Mouse (Mus musculus) yolk sac, embryonic 10.5 days (tissue): ENCODE results near the gene Pgpep1.

ENCODE experiments used
- DNase-seq: peaks from one replicate; pipeline ENCODE4 v3.0.0-alpha.2; 2017; ENCODE audit warnings: low spot score

Pgpep1 gene

GRCm38 (mm10) chr8:70660273-70660725 is at the start of gene Pgpep1:
Gene Pgpep1 (minus strand): TSS chr8:70660388.
- DNase-seq = peak; percentile 88

DNA sequence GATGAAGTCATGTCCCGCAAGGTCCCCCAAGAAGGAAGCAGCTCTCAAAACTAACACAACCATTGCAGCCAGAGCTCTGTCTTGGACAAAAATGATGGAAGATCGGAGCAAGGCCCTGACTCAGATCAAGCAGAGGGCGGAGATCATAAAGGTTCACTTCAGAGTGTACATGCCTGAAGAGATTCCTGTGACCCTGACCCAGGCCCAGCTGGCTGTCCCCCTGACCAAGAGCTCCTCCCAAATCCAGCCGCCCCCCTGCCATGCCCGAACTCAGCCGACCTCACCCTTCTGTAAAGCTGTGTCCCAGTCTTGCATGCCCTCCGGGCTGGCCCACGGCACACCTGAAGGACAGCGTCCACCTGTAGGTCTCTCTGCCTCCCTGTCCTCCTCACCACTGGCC is 49.6 kb upstream of the Pgpep1 start:
- DNase-seq = no peak

GRCm38 (mm10) chr8:70708281-70708680 is 48.1 kb upstream of the Pgpep1 start:
- DNase-seq = no peak

GRCm38 (mm10) chr8:70703287-70703686 is 43.1 kb upstream of the Pgpep1 start, which contains the start of gene Iqcn:
Gene Iqcn (plus strand): TSS chr8:70703457.
- DNase-seq = no peak

GRCm38 (mm10) chr8:70702842-70703182 is 42.6 kb upstream of the Pgpep1 start:
- no peak for DNase-seq

DNA sequence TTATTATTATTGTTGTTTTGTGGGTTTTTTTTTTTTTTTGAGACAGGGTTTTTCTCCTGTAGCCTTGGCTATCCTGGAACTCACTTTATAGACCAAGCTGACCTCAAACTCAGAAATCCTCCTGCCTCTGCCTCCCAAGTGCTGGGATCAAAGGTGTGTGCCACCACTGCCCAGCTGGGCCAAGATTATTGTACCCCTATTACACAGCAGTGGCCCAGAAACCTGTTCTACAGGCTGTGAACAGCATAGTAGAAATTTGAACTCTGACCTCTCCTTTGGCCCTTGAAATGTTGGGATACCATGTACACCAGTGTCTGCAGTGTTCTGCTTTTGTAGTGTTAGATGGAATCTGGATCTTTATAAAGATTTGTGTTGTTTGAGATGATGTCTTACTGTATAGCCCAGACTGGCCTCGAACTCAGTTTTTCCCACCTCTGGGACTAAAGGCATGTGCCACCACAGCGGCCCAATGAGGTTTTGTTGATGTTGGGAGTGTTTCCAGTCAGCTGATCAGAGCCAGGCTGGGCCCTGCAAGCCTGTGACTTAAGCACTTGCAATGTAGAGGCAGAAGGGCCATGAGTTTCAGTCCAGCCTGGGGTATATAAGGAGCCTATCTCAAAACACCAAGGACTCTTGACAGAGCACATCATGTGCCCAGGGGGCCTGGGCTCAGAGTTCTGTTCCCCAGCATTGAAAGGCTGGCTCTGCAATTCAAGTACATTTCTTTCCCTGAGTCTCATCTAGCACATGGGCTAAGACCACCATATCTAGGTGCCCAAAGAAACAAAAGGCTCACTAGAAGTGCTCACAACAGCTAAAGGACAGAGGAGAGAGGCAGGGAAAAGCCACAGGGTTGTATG is 42.0 kb upstream of the Pgpep1 start:
- no peak for DNase-seq

GRCm38 (mm10) chr8:70701048-70701981 is 41.1 kb upstream of the Pgpep1 start:
- DNase-seq = no peak

DNA sequence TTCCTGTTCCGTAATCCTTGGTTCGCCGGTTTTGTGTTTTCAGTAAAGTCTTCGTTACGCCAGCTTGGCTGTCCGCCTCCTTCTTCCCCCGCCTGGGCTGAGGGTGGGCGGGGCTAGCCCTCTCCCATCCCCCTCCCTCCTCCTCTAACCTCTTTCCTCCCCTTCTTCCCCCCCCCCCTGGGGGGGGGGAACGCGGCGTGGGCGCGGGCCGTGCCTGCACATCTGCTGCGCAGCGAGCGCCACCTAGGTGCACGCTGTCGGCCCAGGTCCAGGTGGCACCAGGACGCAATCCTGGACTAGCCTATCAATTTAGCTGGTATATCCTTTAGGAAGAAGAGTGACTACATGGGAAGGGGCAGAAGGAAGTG is 40.4 kb upstream of the Pgpep1 start:
- DNase-seq = peak; percentile 93

DNA sequence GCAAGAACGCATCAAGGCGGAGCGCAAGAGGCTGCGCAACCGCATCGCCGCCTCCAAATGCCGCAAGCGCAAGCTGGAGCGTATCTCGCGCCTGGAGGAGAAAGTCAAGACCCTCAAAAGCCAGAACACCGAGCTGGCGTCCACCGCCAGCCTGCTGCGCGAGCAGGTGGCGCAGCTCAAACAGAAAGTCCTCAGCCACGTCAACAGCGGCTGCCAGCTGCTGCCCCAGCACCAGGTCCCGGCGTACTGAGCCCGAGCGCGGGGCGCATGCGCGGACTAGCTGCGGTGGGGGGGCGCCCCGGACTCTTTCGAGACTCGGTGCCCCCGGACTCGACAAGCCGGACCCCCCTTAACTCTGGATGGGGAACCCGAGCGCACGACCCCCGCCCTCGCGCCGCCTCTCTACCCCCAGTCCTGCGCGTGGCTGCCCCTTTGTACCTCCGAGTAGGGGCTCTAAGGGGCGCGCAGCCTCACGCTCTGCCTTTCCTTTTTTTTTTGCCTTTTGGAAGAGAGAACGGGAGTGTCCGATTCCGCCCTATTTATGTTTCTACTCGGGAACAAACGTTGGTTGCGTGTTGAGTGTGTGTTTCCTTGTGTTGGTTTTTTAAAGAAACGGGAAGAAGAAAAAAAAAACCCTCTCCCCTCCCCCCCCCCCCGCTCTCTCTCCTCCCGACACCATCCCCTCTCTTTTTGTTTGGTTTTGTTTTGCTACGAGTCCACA is 39.8 kb upstream of the Pgpep1 start:
- peak; percentile 79 for DNase-seq

GRCm38 (mm10) chr8:70699116-70699833 is 39.1 kb upstream of the Pgpep1 start:
- DNase-seq = no peak

- peak; percentile 98 for DNase-seq
Measured at GRCm38 (mm10) chr8:70698310-70699109, 38.3 kb upstream of the Pgpep1 start, which contains the start of gene Jund. Gene Jund (plus strand): TSS chr8:70698949.

GRCm38 (mm10) chr8:70697366-70698250 is 37.4 kb upstream of the Pgpep1 start:
- DNase-seq = no peak

GRCm38 (mm10) chr8:70696946-70697345 is 36.8 kb upstream of the Pgpep1 start:
- no peak for DNase-seq

GRCm38 (mm10) chr8:70696019-70696885 is 36.1 kb upstream of the Pgpep1 start:
- DNase-seq = peak; percentile 84

GRCm38 (mm10) chr8:70695318-70696018 is 35.3 kb upstream of the Pgpep1 start:
- no peak for DNase-seq

DNA sequence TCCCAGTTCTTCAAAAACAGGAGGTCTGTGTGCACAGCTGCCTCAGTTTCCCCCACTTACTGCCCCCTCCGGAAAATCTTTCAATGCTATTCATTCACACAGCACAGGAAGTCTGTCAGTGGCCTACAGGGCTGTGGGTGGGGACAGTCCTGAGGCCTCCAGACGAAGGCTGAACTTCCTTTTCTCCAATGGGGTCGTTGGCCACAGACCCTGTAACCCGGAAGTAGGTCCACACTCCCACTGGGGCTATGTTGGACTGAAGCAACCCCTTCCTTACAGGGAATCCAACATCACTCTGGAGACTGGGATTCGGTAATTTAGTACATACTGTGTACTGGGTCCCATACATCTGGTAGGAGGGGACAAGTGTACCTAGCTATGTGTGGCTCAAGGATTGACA is 33.4 kb upstream of the Pgpep1 start:
- DNase-seq = no peak

GRCm38 (mm10) chr8:70691727-70692231 is 31.6 kb upstream of the Pgpep1 start:
- peak; percentile 89 for DNase-seq

DNA sequence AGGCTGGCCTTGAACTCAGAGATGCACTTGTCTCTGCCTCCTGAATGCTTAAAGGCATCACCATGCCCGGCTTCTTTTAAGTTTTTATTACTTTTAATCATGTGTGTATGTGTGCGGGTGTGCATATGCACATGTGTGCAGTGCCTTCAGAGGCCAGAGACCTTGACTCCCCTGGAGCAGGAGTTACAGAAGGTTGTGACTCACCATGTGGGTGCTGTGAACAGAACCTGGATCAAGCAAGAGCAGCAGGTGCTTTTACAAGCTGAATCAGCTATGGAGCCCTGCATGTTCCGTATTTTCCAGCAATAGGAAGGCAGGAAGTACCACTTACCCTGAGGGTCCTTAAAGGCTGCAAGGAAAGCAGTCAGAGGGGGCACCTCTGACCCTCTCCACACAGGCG is 31.0 kb upstream of the Pgpep1 start:
- DNase-seq = no peak
